Mouse (Mus musculus) urinary bladder, adult 2 months (tissue): ENCODE results near the gene Itgb5. TPM values are rescaled to one million over a fixed set of nuclear protein-coding genes. Genes with fewer than 3 reads are reported as not detected.

Experiments
- DNase-seq: peaks from one replicate; pipeline ENCODE4 v3.0.0; 2022; ENCODE audit warnings: low spot score
- polyA plus RNA-seq: library from polyadenylated mRNA; depleted of rRNA; stranded (reverse); fragments of >200 nt; gene quantifications from 2 replicates; pipeline ENCODE4 v1.2.3, GENCODE M21; 2012

Gene Itgb5
- polyA plus RNA-seq, 1 experiment, result 79.7 TPM

DNA sequence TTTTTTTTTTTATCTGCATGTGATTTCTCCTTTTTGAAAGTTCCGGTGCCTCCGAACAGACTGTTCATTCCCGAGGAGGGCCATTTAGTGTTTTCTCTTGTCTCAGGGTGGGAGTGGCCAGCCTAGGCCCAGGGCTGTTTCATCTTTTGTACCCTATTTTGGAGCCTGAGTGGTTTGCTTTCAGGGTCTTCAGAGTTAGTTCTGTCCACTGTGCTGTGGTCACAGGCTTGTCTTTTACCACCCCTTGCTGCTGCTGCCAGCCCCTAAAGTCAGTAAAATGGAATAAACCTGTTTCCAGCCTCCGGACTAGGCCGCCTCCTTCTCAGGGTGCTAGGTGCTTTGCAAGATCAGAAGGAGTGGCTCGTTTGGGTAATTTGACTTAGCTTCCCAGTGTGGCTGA, 2.6 kb downstream of the Itgb5 start:
- no peak for DNase-seq

DNA sequence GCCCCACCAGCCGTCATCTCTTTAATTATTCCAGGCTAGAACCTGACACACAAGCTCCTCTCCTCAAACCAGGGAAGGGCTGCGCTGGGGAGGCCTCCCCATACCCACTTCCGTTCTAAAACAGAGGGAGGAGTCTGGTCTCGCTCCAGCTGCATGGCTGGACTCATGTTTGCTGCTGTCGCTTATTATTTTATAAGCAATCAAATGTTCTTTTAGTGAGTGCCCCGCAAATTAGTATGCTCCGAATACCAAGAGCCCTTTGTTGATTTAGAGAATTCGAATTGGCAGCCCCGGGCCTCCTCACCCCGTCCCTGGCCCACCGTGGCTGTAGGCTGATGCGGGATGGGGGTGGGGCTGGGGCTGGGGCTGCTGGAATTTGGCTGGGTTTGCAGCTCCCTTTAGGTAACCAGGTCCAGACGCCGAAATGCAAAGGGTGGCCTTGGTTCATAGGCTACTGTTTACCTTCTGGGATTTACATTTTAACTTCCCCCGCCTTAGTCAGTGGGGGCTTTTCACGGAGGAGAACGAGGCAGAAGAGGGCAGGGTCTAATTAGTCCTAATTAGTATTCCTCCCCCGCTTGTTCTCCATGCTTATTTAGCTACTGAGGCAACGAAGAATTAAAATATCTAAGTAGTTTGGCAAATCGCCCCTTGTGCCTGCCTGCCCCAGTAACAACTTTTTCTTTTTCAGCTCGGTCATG, 3.4 kb downstream of the Itgb5 start:
- no peak for DNase-seq

DNA sequence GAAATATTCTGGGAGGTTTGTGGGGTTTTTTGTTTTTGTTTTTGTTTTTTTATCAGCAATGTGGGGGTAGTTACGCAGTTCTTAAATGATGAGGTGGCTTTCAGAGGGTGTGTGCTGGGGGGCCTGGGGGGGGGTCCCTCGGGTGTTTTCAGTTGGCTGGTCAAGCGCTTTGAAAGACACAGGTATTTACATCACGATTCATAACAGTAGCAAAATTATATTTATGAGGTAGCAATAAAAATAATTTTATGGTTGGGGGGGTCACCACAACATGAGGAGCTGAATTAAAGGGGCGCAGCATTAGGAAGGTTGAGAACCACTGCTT, 3.9 kb downstream of the Itgb5 start:
- DNase-seq, result no peak

DNA sequence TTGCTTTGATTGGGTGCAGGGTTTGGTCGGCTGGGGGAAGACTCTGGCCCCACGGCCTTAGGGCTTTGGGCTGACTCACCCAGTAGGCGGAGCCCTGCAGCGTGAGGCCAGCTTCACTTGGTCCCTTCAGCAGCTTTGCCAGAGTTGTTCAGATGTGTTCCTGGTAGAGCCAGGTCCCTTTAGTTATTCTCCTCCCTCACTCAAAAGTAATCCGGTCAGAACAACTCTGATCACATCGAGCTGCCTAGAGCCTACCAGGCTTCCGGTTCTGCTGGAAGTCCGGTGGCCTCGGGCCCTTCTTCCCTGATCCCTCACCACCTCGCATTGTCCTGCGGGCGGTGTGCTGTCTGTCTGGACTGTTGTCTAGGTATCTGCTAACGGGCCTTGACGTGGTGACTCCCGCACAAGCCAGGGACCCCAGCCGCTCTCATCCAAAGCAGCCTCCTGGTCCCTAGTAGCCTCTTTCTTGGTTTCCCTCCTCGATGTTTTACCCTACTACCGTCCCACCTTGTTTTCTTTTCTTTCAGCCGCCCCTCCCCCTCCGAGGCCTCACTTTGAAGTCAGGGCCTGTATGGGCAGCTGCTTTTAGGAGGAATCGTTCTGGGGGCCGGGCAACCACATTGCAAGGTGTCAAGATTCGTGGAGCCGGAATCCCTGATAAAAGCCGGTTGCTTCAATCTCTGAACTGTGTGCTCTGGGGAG, 4.5 kb downstream of the Itgb5 start:
- peak; percentile 48 for DNase-seq

DNA sequence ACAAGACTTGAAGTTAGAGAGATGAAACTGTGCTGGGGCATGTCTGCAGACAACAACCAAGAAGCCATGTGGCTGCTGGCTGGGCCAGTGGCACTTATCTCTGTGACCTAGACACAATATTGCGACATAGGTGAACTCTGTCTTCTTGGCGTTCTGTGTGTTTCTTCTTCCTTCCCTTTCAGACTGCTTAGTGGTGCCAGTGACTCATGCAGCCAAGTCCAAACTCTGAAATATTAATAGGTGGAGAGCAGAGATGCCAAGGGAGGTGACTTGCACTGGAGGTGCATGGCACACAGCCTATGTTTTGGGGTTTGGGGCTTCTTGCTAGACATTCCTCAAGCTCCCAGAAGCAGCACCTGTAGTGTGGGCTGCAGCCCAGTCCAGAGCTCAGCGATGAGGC, 7.2 kb downstream of the Itgb5 start:
- no peak for DNase-seq

DNA sequence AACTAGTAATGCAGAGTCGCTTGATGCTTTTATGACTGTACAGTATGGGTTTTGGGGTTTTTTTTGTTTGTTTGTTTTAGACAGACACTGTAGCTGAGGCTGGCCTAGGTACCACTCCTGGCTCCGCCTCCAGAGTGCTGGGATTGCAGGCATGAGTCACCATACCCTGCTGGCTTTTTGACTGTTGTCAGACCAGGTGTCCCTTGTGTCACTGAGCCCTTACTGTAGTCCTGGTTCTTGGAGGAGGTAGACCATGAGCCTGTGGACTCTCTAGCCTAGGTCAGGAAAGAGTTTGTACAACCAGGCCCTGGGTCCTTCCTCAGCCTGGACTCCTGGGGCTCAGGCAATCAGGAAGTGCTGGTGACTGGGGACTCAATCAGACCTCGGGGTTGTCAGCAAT, 7.7 kb downstream of the Itgb5 start:
- no peak for DNase-seq

DNA sequence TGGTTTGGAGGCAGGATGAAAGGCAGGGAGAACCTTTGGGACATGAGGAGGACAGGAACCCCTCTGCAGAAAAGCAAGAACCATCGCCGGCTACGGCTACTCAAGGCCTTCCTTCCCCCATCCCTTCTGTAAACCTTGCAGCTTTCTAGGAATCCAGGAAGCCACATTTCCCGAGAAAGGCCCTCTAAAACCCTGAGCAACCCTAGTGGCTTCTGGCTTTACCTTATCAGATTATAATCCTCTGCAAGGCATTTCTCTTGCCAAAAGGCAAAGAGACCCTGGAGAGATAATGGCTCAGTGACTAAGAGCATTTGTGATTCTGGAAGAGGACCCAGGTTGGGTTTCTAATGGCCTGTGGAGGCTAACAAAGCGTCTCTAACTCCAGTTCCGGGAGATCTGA, 11.2 kb downstream of the Itgb5 start:
- no peak for DNase-seq

DNA sequence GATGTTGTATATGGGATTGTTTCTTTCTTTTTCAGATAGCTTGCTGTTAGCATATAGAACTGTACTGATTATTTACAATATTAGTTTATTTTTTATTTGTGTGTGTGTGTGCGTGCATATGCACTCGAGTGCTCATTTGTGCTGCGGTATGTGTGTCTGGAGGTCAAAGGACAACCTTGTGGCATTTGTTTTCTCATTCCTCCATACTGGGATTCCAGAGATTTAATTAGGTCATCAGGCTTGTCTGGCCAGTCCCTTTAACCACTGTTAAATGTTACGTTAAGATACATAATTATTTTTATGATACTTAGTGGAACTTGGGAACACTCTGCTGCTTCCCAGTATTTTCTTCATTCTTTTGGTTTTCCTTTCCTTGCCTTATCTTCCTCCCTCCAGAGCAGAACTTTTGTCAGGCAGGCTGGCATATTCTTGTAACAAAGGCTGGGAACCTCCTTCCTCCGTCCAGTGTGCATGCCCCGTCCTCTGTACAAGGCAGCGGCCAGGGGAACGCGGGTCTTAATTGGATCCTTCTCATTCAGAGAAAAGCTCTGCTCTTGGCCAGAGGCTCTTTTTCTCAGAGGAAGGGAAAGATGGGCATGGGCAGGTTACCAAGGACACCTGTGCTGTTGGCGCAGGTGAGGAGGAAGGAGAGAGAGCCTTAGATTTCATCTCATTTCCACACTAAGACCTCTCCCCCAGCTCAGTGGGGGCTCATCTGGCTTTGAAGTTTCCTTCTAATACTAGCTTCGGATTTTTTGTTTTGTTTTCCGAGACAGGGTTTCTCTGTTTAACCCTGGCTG, 12.8 kb downstream of the Itgb5 start:
- DNase-seq, result no peak

DNA sequence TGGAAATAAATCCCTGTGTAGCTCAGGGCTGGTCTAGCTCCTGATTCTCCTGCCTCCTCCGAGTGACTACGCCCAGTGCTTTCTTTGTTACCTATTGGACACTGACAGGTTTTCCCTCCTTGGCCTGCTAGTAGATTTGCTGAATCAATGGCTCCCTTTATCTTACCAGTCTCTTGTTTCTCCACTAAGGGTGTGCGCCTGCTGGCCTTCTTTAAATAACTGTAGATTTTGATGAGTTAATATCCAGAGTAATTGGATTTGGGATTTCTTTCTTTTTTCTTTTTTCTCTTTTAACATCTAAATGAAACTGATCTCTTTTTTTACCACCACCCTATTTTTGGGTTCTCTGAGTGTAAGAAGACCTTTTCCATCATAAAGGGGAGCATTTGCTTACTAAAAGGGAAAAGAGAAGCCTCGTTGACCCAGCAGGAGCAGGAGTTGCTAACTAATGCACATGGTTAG, 14.7 kb downstream of the Itgb5 start:
- no peak for DNase-seq

DNA sequence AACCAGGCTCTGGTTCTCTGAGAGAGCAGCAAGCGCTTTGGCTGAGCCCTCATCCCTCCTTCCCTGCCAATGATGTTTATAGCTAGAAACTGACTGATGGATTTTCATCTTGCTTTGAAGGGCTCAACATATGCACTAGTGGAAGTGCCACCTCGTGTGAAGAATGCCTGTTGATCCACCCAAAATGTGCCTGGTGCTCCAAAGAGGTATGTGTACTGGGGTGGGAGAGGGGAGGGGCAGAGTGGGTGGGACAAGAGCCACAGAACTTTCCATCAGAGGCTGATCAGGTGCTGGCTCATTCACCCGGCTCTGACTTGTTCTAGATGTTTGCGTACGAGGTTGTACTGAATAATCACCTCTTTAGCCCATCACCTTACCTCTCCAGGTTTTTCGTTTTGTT, 15.4 kb downstream of the Itgb5 start:
- DNase-seq, result no peak

DNA sequence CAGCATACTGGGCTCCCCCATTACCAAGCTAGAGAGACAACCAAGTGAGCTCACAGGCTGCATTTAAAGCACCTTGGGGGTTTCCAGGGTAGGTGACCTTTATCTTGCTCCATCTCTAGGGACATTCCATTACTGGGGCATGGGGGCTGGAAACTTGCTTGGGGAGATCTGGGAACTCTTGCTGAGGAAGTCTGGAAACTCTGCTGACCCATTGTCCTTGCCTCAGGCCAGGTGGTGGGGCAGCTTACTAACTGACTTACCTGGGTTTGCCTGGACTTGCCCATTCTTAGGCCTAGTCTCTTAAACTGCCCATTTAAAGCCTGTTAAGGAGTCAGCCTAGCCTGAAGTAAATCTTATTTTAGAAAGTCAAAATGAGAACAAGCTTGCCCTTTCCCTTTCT, 23.8 kb downstream of the Itgb5 start:
- no peak for DNase-seq

DNA sequence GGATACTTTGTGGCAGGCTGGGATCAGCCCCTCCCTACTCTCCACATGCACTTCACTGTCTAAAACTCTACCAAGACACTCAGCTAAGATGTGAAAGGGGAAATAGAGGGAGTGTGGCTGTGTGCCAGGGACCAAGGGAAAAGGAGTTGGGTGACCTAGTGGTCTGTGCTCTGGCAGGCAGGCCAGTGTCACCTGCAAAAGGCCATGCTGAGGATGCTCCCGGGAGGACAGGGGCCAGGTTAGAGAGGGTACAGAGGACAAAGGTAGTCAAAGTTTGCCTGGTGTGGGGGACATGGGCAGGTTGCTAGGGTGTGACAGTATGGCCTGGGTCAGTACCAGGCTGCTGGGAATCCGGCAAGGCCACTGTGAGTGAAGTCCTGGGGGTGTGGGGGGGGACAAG, 29.3 kb downstream of the Itgb5 start:
- no peak for DNase-seq

DNA sequence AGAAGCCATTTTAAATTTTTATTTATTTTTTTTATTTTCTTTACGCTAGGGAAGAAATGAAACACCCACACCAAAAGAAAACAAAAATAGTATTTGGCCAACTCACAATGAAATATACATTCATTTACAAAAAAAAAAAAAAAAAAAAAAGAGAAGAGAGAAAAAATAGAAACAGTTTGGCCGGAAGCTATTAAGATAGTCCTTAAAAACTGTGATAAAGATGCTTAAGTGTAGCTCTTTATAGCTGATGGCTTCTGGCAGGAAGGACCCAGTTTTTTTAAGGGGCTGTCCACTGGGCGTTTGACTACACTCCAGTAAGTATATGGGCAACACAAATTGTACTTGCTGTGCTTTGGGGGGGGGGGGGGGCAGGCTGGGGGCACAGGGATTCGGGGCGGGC, 29.9 kb downstream of the Itgb5 start:
- no peak for DNase-seq

DNA sequence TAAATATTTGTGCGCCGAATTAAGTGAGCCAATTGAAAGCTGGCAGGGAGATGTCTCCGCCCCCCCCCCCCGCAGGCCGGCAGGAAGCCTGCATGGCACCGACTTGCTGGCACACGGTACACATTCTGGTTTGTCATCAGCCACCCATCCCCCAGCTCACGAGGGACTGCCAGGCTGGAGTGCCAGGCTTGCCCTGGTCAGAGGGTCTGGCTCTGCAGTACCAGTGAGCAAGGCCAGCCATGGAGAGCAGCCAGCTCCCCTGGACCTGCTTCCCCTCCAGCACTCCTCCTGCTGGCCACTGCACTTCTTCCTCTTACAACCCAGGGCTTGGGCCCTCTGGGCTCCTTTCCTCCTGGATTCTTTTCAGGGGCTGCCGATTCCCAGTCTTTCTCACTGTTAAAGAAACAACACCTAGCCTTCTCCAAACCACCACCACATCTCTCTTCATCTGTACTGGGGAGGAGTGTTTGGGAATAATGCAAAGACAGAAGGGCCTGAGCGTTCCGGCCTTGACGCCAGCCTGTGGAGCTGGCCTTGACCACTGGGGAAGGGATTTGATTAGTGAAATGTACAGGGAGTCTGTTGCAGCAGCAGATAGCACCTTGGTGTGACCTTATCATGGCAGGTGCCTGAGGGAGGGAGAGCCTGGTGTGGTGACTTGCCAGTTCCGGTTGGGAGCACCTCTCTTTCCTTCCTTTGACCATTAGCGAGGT, 30.7 kb downstream of the Itgb5 start:
- DNase-seq, result peak; percentile 42

DNA sequence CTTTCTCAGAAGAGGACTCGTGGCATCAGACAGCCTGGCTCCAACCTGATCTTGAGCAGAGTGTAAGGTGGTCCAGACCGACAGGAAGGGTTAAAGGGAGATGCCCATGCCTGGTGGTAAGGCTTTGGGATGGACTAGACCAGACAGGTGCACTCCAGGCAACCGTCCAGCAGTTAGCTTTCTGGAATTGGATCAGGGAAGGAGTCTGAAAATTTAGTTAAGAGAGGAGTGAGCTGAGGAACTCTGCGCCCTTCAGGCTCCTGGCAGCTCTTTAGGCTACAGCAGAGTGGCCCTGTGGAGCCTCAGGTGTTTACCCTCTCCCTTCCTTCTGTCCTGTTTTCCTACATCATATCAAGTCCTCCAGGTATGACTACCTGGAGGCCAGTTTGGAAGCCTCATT, 32.9 kb downstream of the Itgb5 start:
- no peak for DNase-seq

DNA sequence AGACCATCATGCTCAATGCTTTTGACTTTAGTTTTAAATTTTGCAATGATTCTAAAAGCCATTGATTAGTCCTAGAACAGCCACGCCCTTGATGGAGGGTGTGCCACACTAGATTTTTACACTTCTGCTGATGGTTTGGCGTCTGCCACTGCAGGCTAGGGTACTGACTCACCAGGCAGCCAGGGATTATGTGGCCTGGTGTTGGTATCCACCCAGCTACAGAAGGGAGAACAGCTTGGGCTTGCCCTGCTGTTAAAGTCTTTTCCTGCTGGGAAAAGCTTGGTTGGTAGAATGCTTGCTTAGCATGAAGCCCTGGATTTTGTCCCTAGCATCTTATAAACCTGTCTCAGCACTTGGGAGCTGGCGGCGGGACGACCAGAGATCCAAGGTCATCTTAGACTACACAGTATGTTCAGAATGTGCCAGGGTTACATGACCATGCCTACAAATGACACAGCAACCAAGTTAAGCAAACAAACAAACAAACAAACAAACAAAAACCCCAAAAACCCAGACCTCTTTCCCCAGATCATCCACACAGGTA, 33.8 kb downstream of the Itgb5 start:
- DNase-seq, result no peak

DNA sequence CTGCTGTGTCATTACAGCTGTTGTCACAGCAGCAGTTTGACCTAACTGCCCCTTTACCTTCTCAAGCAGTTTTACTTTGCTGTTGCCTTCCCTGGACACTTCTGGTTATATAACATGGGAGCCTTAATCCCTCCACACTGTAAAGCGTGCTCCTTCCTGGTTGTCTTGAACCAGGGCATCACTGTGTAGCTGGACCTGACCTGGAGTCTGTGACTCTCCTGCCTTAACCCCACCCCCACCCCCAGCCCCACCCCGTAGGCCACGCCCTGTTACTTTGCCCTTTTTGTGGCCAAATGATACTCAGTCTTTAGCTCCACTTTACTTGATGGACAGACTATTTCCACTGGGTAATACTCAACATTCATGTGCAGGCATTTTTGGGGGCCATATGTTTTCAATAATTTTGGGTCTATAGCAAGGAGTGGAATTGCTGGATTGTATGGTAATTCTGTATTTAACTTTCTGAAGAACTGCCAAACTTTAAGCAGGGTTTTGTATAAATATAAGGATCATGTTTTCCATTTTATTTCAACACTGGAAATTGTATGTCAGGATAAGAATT, 40.8 kb downstream of the Itgb5 start:
- DNase-seq, result no peak

DNA sequence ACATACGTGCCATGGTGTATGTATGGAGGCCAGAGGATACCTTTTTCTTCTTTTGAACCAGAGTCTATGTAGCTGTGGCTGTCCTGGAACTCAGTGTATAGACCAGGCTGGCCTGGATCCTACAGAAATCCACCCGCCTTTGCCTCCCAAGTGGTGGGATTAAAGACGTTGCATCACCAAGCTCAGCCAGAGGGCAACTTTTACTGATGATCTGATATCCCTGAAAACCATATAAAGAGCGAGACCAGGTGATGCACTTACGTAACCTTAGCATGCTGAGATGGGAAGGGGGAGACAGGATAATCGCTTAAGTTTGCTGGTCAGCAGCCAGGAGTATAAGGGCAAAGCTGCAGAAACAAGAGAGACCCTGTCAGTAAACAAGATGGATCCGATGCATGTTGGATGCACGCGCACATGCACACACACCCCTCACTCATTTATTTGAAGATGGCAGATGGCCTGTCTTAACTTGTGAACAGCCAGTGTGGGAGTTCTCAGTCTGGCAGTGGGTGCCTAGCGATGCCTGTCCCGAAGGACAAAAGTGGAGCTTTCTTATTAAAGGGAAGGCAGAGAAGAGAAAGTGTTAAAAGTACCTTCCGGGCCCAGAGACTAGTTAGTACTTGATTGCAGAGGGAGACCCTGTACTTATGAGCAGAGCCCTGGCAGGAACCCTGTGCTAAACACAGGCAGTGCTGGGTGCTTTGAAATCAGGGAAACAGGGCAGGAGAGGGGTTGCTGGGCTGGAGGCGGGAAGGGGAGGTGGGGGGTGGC, 41.7 kb downstream of the Itgb5 start:
- DNase-seq, result no peak

DNA sequence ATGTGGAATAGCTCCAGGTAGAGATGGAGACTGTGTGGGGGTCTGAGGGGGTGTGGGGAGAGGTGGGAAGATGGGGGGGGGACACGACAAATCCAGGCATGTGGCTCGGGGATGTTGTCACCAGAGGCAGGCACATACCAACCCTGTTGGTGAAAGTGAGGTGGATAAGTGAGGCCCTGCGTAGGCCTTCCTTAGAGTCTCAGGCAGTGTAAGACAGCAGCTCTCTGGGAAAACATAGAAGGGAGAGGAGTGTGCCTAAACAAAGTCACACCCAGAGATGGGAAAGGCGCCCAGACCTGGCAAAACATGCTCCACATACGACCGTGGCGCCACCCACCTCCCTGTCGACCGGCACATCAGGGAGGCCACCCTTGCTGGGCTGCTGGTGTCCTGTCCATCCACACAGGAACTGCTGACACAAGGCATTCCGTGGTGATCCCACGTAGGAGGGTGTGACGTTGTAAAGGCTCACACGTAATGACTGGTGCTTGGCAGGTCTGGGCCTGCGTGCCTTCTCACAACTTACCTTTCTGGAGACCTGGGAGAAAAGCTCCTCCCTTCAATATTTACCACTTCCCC, 42.5 kb downstream of the Itgb5 start:
- DNase-seq, result peak; percentile 41

DNA sequence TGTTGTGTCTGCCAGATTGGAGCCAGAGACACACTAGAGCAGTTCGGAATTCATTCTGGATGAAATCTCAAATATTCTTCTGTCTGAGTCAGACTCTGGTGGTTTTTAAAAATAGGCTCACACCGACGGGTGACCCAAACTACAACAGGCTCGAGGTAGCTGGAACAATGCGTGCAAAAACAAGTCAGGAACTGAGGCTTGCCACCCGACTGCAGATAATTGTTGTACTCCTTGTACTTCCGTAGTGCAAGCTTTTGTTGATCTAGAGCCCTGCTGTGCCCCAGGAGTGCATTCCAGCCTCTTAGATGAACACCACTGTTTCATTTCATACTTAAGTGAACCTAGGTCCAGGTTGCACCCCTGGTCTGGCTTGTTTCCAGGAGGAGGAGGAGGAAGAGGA, 43.8 kb downstream of the Itgb5 start:
- DNase-seq, result no peak
